ENCODE assay signal across 8 mouse cellular contexts in genomic region chr5:148787270-148787669, GRCm38 (mm10).
DNase-seq lines count a peak whose midpoint lies in the region; ATAC-seq and TF ChIP-seq lines count a peak whose summit lies in the region.
"Had no signal": no experiment of that assay in that cellular context is flagged by ENCODE, and none has a peak within 500 bp of the region (broad histone marks: within the 10 kb centered on the region; RNA-seq: fewer than 3 reads in every experiment).

No protein-coding gene starts in this region.

- peak; percentile 63; the same call in 1 of the 2 replicates for ATAC-seq in embryonic facial prominence, embryonic 14.5 days (ENCODE audit: low read depth)
- no peak for ATAC-seq in frontal cortex, adult (ENCODE audit: low TSS enrichment)

- H3K27ac ChIP-seq in embryonic facial prominence, embryonic 14.5 days (replicated peaks; ENCODE audit: low read depth, low read length): no peak overlapping the region
- no peak overlapping the region for H3K27ac ChIP-seq in midbrain, embryonic 10.5 days (replicated peaks)
- H3K27ac ChIP-seq: left cerebral cortex, adult 2 months had no signal

- no peak overlapping the region for H3K4me2 ChIP-seq in embryonic facial prominence, embryonic 14.5 days (ENCODE audit: low read depth, low read length)

- WGBS in embryonic facial prominence, embryonic 14.5 days: 20% methylated on average over 8 of the region's 8 CpGs
- 52% methylated on average over 8 of the region's 8 CpGs for WGBS in midbrain, embryonic 10.5 days

- H3K36me3 ChIP-seq in embryonic facial prominence, embryonic 14.5 days (ENCODE audit: control insufficient read depth, insufficient read depth, low read length): no peaks in the 10 kb centered on the region
- H3K36me3 ChIP-seq in midbrain, embryonic 10.5 days: no peaks in the 10 kb centered on the region

- H3K9me3 ChIP-seq in embryonic facial prominence, embryonic 14.5 days (ENCODE audit: control insufficient read depth, low read length): no peaks in the 10 kb centered on the region
- H3K9me3 ChIP-seq in midbrain, embryonic 10.5 days (replicated peaks): no peaks in the 10 kb centered on the region

- H3K4me3 ChIP-seq in embryonic facial prominence, embryonic 14.5 days (ENCODE audit: low read depth, low read length): no peak overlapping the region
- no peak overlapping the region for H3K4me3 ChIP-seq in midbrain, embryonic 10.5 days
- H3K4me3 ChIP-seq: left cerebral cortex, adult 2 months had no signal

- H3K9ac ChIP-seq in embryonic facial prominence, embryonic 14.5 days (ENCODE audit: low read depth, low read length): no peak overlapping the region

- peak; percentile 83 for DNase-seq in brain, embryonic 14.5 days (ENCODE audit: low read depth)
- DNase-seq in embryonic facial prominence, embryonic 14.5 days (ENCODE audit: low spot score): peak; percentile 80
- DNase-seq in kidney, postnatal 10 days: peak; percentile 74
- peak; percentile 26 for DNase-seq in midbrain, embryonic 10.5 days (ENCODE audit: low spot score)
- DNase-seq in cerebellum, postnatal 4 days (ENCODE audit: low spot score in 2 of 2): no peak
- no peak for DNase-seq in left cerebral cortex, adult 18-20 months (ENCODE audit: low spot score in 2 of 2)

- TF ChIP-seq POLR2A in brain, embryonic 14.5 days (IDR thresholded peaks at IDR 0.05; ENCODE audit: borderline replicate concordance, extremely low read depth, insufficient read depth, insufficient read length, poor library complexity, severe bottlenecking): no peak

- peaks cover 5% of the 10 kb centered on the region; the same call in 1 of the 2 replicates for H3K4me1 ChIP-seq in embryonic facial prominence, embryonic 14.5 days (ENCODE audit: control insufficient read depth, insufficient read depth, low read length)
- peaks cover 5% of the 10 kb centered on the region for H3K4me1 ChIP-seq in midbrain, embryonic 10.5 days

- no peaks in the 10 kb centered on the region for H3K27me3 ChIP-seq in embryonic facial prominence, embryonic 14.5 days (replicated peaks; ENCODE audit: control insufficient read depth, insufficient read depth, low read length)
- H3K27me3 ChIP-seq in midbrain, embryonic 10.5 days (ENCODE audit: low read depth, poor library complexity, severe bottlenecking): peaks cover 8% of the 10 kb centered on the region

- no peak for TF ChIP-seq CTCF in brain, embryonic 14.5 days (IDR thresholded peaks at IDR 0.05; ENCODE audit: borderline replicate concordance, extremely low read depth, insufficient read depth, insufficient read length)

Comparison
In these comparisons a context has a peak if more than half of its experiments do, and no peak if none do; other contexts are left out.
1. DNase-seq: peak in brain, embryonic 14.5 days (single experiment), embryonic facial prominence, embryonic 14.5 days (single experiment), kidney, postnatal 10 days (single experiment) and midbrain, embryonic 10.5 days (single experiment); none in cerebellum, postnatal 4 days (0 of 2) and left cerebral cortex, adult 18-20 months (0 of 2).